Comparison of ENCODE assay signal across 11 mouse cellular contexts in genomic region chr6:91163195-91163911, GRCm38 (mm10). TPM values are rescaled to one million over a fixed set of nuclear protein-coding genes. Genes with fewer than 3 reads are reported as not detected.
DNase-seq lines count a peak whose midpoint lies in the region; ATAC-seq and TF ChIP-seq lines count a peak whose summit lies in the region.
"Had no signal": no experiment of that assay in that cellular context is flagged by ENCODE, and none has a peak within 500 bp of the region (broad histone marks: within the 10 kb centered on the region; RNA-seq: fewer than 3 reads in every experiment).

No protein-coding gene starts in this region.

- H3K27ac ChIP-seq in heart, embryonic 16.5 days (ENCODE audit: low read length): no peak overlapping the region
- H3K27ac ChIP-seq in MEL (ENCODE audit: control insufficient read depth, low read depth, low read length): peak overlapping the region; percentile 80
- H3K27ac ChIP-seq in liver, postnatal 0 days (ENCODE audit: low read depth): peak overlapping the region; percentile 88
- no peak overlapping the region for H3K27ac ChIP-seq in forebrain, postnatal 0 days (ENCODE audit: low read depth, low read length)

- peaks cover 24% of the 10 kb centered on the region for H3K4me1 ChIP-seq in heart, embryonic 16.5 days (ENCODE audit: control insufficient read depth, insufficient read depth, low read length)
- peaks cover 13 to 18% of the 10 kb centered on the region in 2 experiments for H3K4me1 ChIP-seq in MEL (ENCODE audit: control insufficient read depth in 1 of 2, insufficient read depth in 2 of 2, low read length in 2 of 2)
- H3K4me1 ChIP-seq in liver, postnatal 0 days (ENCODE audit: insufficient read depth): peaks cover 63% of the 10 kb centered on the region
- H3K4me1 ChIP-seq in forebrain, postnatal 0 days (ENCODE audit: insufficient read depth): peaks cover 20% of the 10 kb centered on the region

- H3K4me2 ChIP-seq in heart, embryonic 16.5 days (ENCODE audit: low read depth, low read length): no peak overlapping the region
- H3K4me2 ChIP-seq in liver, postnatal 0 days (ENCODE audit: low read depth, low read length): peak overlapping the region; percentile 41
- H3K4me2 ChIP-seq in forebrain, postnatal 0 days (ENCODE audit: low read depth): no peak overlapping the region

- no peak for TF ChIP-seq RAD21 in MEL (IDR thresholded peaks at IDR 0.05; ENCODE audit: low read depth, low read length)

- 0 out of 2 replicates have a peak overlapping the region, but pooled peaks have one; percentile 16 for H3K9ac ChIP-seq in heart, embryonic 16.5 days (ENCODE audit: low read length)
- peak overlapping the region; percentile 34 for H3K9ac ChIP-seq in MEL (ENCODE audit: control insufficient read depth, low read depth, low read length, poor library complexity, severe bottlenecking)
- H3K9ac ChIP-seq in liver, postnatal 0 days (replicated peaks): 0 out of 2 replicates have a peak overlapping the region, but pooled peaks have one; percentile 42
- H3K9ac ChIP-seq in forebrain, postnatal 0 days: no peak overlapping the region

- TF ChIP-seq CTCF in MEL (IDR thresholded peaks at IDR 0.05 in 2 of 3, conservative IDR thresholded peaks at IDR 0.05 in 1 of 3; ENCODE audit: control insufficient read depth in 1 of 3, insufficient read depth in 1 of 3, low read depth in 2 of 3, low read length in 3 of 3, poor library complexity in 1 of 3, severe bottlenecking in 1 of 3): peak in 1 of 3 experiments; percentile 26; a peak in 1 of 6 replicates
- TF ChIP-seq CTCF in liver, postnatal 0 days (IDR thresholded peaks at IDR 0.05; ENCODE audit: low read depth): peak; percentile 68
- TF ChIP-seq CTCF in forebrain, postnatal 0 days (IDR thresholded peaks at IDR 0.05; ENCODE audit: low read depth): no peak

- peak in 1 of 2 experiments; percentile 38; a peak in 1 of 4 replicates for TF ChIP-seq POLR2A in MEL (IDR thresholded peaks at IDR 0.05; ENCODE audit: control insufficient read depth in 1 of 2, insufficient read depth in 1 of 2, low read depth in 1 of 2, low read length in 2 of 2, poor library complexity in 1 of 2)

- peak; percentile 51 to 84 for TF ChIP-seq EP300 in MEL (IDR thresholded peaks at IDR 0.05; ENCODE audit: low read depth in 1 of 2, low read length in 2 of 2)
- peak; percentile 96 for TF ChIP-seq EP300 in liver, postnatal 0 days (IDR thresholded peaks at IDR 0.05; ENCODE audit: low read depth)

- no peaks in the 10 kb centered on the region; the same call in 1 of the 2 replicates for H3K79me2 ChIP-seq in MEL (ENCODE audit: control insufficient read depth, insufficient read depth, low read length, poor library complexity)

- no peak for DNase-seq in heart, postnatal 4 days
- DNase-seq in MEL (ENCODE audit: low read depth, low spot score): peak; percentile 84
- DNase-seq in liver, postnatal 0 days: peak; percentile 76
- no peak for DNase-seq in lung, postnatal 14 days
- no peak for DNase-seq in forebrain, postnatal 0 days
- DNase-seq: cerebellum, adult 11 months; thymus, postnatal 25 days had no signal

- 34% methylated on average over 5 of the region's 5 CpGs for WGBS in heart, embryonic 16.5 days
- whole genome bisulfite sequencing in liver, postnatal 0 days (ENCODE audit: insufficient replicate concordance): 41% methylated on average over 5 of the region's 5 CpGs
- WGBS in forebrain, postnatal 0 days: 76% methylated on average over 5 of the region's 5 CpGs

- H3K9me3 ChIP-seq in heart, embryonic 16.5 days (replicated peaks; ENCODE audit: control insufficient read depth, low read length): no peaks in the 10 kb centered on the region
- H3K9me3 ChIP-seq in MEL (replicated peaks; ENCODE audit: insufficient read depth, low read length): no peaks in the 10 kb centered on the region
- no peaks in the 10 kb centered on the region for H3K9me3 ChIP-seq in liver, postnatal 0 days (ENCODE audit: low read length)
- no peaks in the 10 kb centered on the region for H3K9me3 ChIP-seq in forebrain, postnatal 0 days (ENCODE audit: low read length)

- no peaks in the 10 kb centered on the region for H3K36me3 ChIP-seq in heart, embryonic 16.5 days (ENCODE audit: control insufficient read depth, insufficient read depth)
- H3K36me3 ChIP-seq in MEL (ENCODE audit: control insufficient read depth in 1 of 2, insufficient read depth in 2 of 2, low read length in 2 of 2): peaks cover 0 to 12% of the 10 kb centered on the region in 2 experiments; a peak in 2 of 4 replicates
- H3K36me3 ChIP-seq in liver, postnatal 0 days (replicated peaks; ENCODE audit: insufficient read depth, low read length): no peaks in the 10 kb centered on the region
- H3K36me3 ChIP-seq in forebrain, postnatal 0 days (ENCODE audit: insufficient read depth): peaks cover 10% of the 10 kb centered on the region; the same call in 1 of the 2 replicates

- no peaks in the 10 kb centered on the region for H3K27me3 ChIP-seq in heart, embryonic 16.5 days (ENCODE audit: control insufficient read depth, insufficient read depth, low read length)
- H3K27me3 ChIP-seq in MEL (ENCODE audit: control insufficient read depth in 1 of 2, insufficient read depth in 2 of 2, low read length in 2 of 2): no peaks in the 10 kb centered on the region
- H3K27me3 ChIP-seq in liver, postnatal 0 days (ENCODE audit: insufficient read depth, low read length): no peaks in the 10 kb centered on the region
- H3K27me3 ChIP-seq in forebrain, postnatal 0 days (ENCODE audit: insufficient read depth, low read length): no peaks in the 10 kb centered on the region

- no peak for ATAC-seq in heart, embryonic 16.5 days (replicated peaks; ENCODE audit: extremely low read depth, insufficient read depth, low FRiP score)
- ATAC-seq in erythroblast, adult 5-6 weeks (replicated peaks; ENCODE audit: low FRiP score, poor library complexity, severe bottlenecking): peak; percentile 81
- ATAC-seq in liver, postnatal 0 days: peak; percentile 90
- no peak for ATAC-seq in CD4-positive, CD25-positive, alpha-beta regulatory T cell, adult 4 months
- no peak for ATAC-seq in forebrain, postnatal 0 days
- ATAC-seq: inflammation-experienced regulatory T-cells, adult 6 months had no signal

- no peak overlapping the region for H3K4me3 ChIP-seq in heart, embryonic 16.5 days (ENCODE audit: low read length)
- H3K4me3 ChIP-seq in MEL (ENCODE audit: control insufficient read depth in 1 of 2, insufficient read depth in 1 of 2, low read depth in 2 of 2, low read length in 2 of 2): no peak overlapping the region
- H3K4me3 ChIP-seq in liver, postnatal 0 days (ENCODE audit: low read depth, low read length): no peak overlapping the region
- no peak overlapping the region for H3K4me3 ChIP-seq in forebrain, postnatal 0 days (ENCODE audit: low read depth, low read length)

TF ChIP-seq in MEL, 35 proteins besides CTCF, POLR2A, EP300 and RAD21 (continues in another document):
- no peak for TF ChIP-seq USF1 (IDR thresholded peaks at IDR 0.05; ENCODE audit: low read depth, low read length)
- TF ChIP-seq TBP (IDR thresholded peaks at IDR 0.05; ENCODE audit: low read depth, low read length): no peak
- TF ChIP-seq MAX (IDR thresholded peaks at IDR 0.05; ENCODE audit: low read length): no peak
- TF ChIP-seq MAZ (IDR thresholded peaks at IDR 0.05; ENCODE audit: low read depth, low read length): peak; percentile 80; the same call in 1 of the 2 replicates

RNA-seq across cellular contexts. Expression of gene Hdac11, which starts 6.9 kb away (rescaled TPM):
- 10.8 and 12.4 TPM in 2 replicates for polyA plus RNA-seq in heart, embryonic 16.5 days (2015; fragmentation: Nextera tagmentation; extraction: Ambion mirVana)
- total RNA-seq in heart, postnatal 4 days (2021): 10 to 100 TPM; 11.4 to 12.5 TPM
- 2.5 and 3.3 TPM in 2 replicates for total RNA-seq in MEL (2012; rRNA removed)
- 1 to 10 TPM in 1 of 2 experiments, not detected in 1; 6.0 TPM for polyA plus RNA-seq in MEL (2012; ENCODE audit: insufficient read depth in 1 of 2, insufficient read length in 2 of 2, low read depth in 1 of 2, low replicate concordance in 2 of 2, missing spikeins in 1 of 2)
- 3.8 TPM in 1 of 2 replicates, not detected in the other for total RNA-seq in erythroblast, adult 5-6 weeks (2015; ENCODE audit: low replicate concordance)
- 0.84 and 1.8 TPM in 2 replicates for total RNA-seq in erythroblast, adult 5-6 weeks (2017; ENCODE audit: low replicate concordance)
- 3.4 and 4.6 TPM in 2 replicates for polyA plus RNA-seq in liver, postnatal 0 days (2015; fragmentation: Nextera tagmentation; extraction: Ambion mirVana)
- 1 to 10 TPM; 1.5 to 2.0 TPM for polyA plus RNA-seq in CD4-positive, CD25-positive, alpha-beta regulatory T cell, adult 4 months (2017; shearing (Covaris generic))
- total RNA-seq in forebrain, postnatal 0 days (2014; rRNA removed): 70.3 and 81.0 TPM in 2 replicates
- polyA plus RNA-seq in forebrain, postnatal 0 days (2015; fragmentation: Nextera tagmentation; extraction: Ambion mirVana): 27.4 and 34.5 TPM in 2 replicates

RNA-seq across cellular contexts. Expression of gene Nup210, which starts 46.7 kb away (rescaled TPM):
- polyA plus RNA-seq in heart, embryonic 16.5 days (2015; fragmentation: Nextera tagmentation; extraction: Ambion mirVana): 10.9 and 11.2 TPM in 2 replicates
- 10 to 100 TPM; 13.1 to 15.4 TPM for total RNA-seq in heart, postnatal 4 days (2021)
- 46.3 and 56.7 TPM in 2 replicates for total RNA-seq in MEL (2012; rRNA removed)
- 100 to 1,000 TPM in 1 of 2 experiments, 10 to 100 TPM in 1; 71.5 to 394 TPM for polyA plus RNA-seq in MEL (2012; ENCODE audit: insufficient read depth in 1 of 2, insufficient read length in 2 of 2, low read depth in 1 of 2, low replicate concordance in 2 of 2, missing spikeins in 1 of 2)
- 45.3 and 64.8 TPM in 2 replicates for total RNA-seq in erythroblast, adult 5-6 weeks (2015; ENCODE audit: low replicate concordance)
- 56.8 and 60.8 TPM in 2 replicates for total RNA-seq in erythroblast, adult 5-6 weeks (2017; ENCODE audit: low replicate concordance)
- polyA plus RNA-seq in liver, postnatal 0 days (2015; fragmentation: Nextera tagmentation; extraction: Ambion mirVana): 8.5 and 11.8 TPM in 2 replicates
- 100 to 1,000 TPM in 1 of 2 experiments, 10 to 100 TPM in 1; 86.2 to 109 TPM for polyA plus RNA-seq in CD4-positive, CD25-positive, alpha-beta regulatory T cell, adult 4 months (2017; shearing (Covaris generic))
- total RNA-seq in forebrain, postnatal 0 days (2014; rRNA removed): 36.6 and 52.6 TPM in 2 replicates
- polyA plus RNA-seq in forebrain, postnatal 0 days (2015; fragmentation: Nextera tagmentation; extraction: Ambion mirVana): 9.1 and 12.5 TPM in 2 replicates

RNA-seq across cellular contexts. Expression of gene Fbln2, which starts 48.9 kb away (rescaled TPM):
- 158 and 162 TPM in 2 replicates for polyA plus RNA-seq in heart, embryonic 16.5 days (2015; fragmentation: Nextera tagmentation; extraction: Ambion mirVana)
- 100 to 1,000 TPM; 172 to 182 TPM for total RNA-seq in heart, postnatal 4 days (2021)
- total RNA-seq in MEL (2012; rRNA removed): 2.3 and 4.4 TPM in 2 replicates
- 1 to 10 TPM in 1 of 2 experiments, not detected in 1; 1.9 TPM for polyA plus RNA-seq in MEL (2012; ENCODE audit: insufficient read depth in 1 of 2, insufficient read length in 2 of 2, low read depth in 1 of 2, low replicate concordance in 2 of 2, missing spikeins in 1 of 2)
- total RNA-seq in erythroblast, adult 5-6 weeks (2015; ENCODE audit: low replicate concordance): not detected in 2 replicates
- total RNA-seq in erythroblast, adult 5-6 weeks (2017; ENCODE audit: low replicate concordance): not detected in 2 replicates
- polyA plus RNA-seq in liver, postnatal 0 days (2015; fragmentation: Nextera tagmentation; extraction: Ambion mirVana): 3.8 and 4.0 TPM in 2 replicates
- polyA plus RNA-seq in CD4-positive, CD25-positive, alpha-beta regulatory T cell, adult 4 months (2017; shearing (Covaris generic)): under 1 TPM; 0.86 to 0.90 TPM
- total RNA-seq in forebrain, postnatal 0 days (2014; rRNA removed): 26.7 and 41.1 TPM in 2 replicates
- 18.6 and 19.6 TPM in 2 replicates for polyA plus RNA-seq in forebrain, postnatal 0 days (2015; fragmentation: Nextera tagmentation; extraction: Ambion mirVana)

Comparison
In these comparisons a context has a peak if more than half of its experiments do, and no peak if none do; other contexts are left out.
1. ATAC-seq: peak in erythroblast, adult 5-6 weeks (single experiment) and liver, postnatal 0 days (single experiment); none in heart, embryonic 16.5 days (single experiment), CD4-positive, CD25-positive, alpha-beta regulatory T cell, adult 4 months (single experiment) and forebrain, postnatal 0 days (single experiment).
2. H3K27ac ChIP-seq: peak in MEL (single experiment) and liver, postnatal 0 days (single experiment); none in heart, embryonic 16.5 days (single experiment) and forebrain, postnatal 0 days (single experiment).
3. DNase-seq: peak in MEL (single experiment) and liver, postnatal 0 days (single experiment); none in heart, postnatal 4 days (single experiment), lung, postnatal 14 days (single experiment) and forebrain, postnatal 0 days (single experiment).